Mouse (Mus musculus) MEL (cell line): ENCODE measurements at regions not wholly inside any gene's neighbourhood (a gene's known extent, or its start where the extent isn't known, plus 50 kb on each side); places are given as distances from the start of the nearest gene placed in this dataset.

ENCODE experiments used
- DNase-seq: peaks from one replicate; pipeline ENCODE4 v3.0.0; 2011; ENCODE audit warnings: low read depth, low spot score
- H3K27ac ChIP-seq: 2 replicates; pipeline ENCODE4 v1.5.1; 2012; ENCODE audit warnings: low read depth, mild to moderate bottlenecking, control low read depth, low read length, moderate library complexity; ENCODE audit not compliant: control insufficient read depth
- H3K27me3 ChIP-seq, 2 experiments: fragments of 150-350 bp in 1 of 2; sonication (generic) in 1 of 2; 2 replicates each; pipeline ENCODE4 v1.6.1; 2012; ENCODE audit warnings: low read length in 2 of 2, mild to moderate bottlenecking in 2 of 2, improper control_type of control experiment in 1 of 2, moderate library complexity in 1 of 2; ENCODE audit not compliant: insufficient read depth in 2 of 2, control insufficient read depth in 1 of 2
- H3K36me3 ChIP-seq, 2 experiments: 2 replicates each; pipeline ENCODE4 v1.6.1; 2012 to 2014; ENCODE audit warnings: low read length in 2 of 2, improper control_type of control experiment in 1 of 2, inconsistent platforms in 1 of 2, mild to moderate bottlenecking in 1 of 2; ENCODE audit not compliant: insufficient read depth in 2 of 2, control insufficient read depth in 1 of 2
- H3K4me1 ChIP-seq, 2 experiments: fragments of 150-350 bp in 1 of 2; sonication (generic) in 1 of 2; 2 replicates each; pipeline ENCODE4 v1.6.1; 2012; ENCODE audit warnings: low read length in 2 of 2, improper control_type of control experiment in 1 of 2, mild to moderate bottlenecking in 1 of 2; ENCODE audit not compliant: insufficient read depth in 2 of 2, control insufficient read depth in 1 of 2
- H3K4me3 ChIP-seq, 2 experiments: fragments of 150-350 bp in 1 of 2; sonication (generic) in 1 of 2; 2 replicates each; pipeline ENCODE4 v1.5.1; 2012; ENCODE audit warnings: low read depth in 2 of 2, low read length in 2 of 2, mild to moderate bottlenecking in 2 of 2, moderate library complexity in 2 of 2, control low read depth in 1 of 2, improper control_type of control experiment in 1 of 2; ENCODE audit not compliant: control insufficient read depth in 1 of 2, insufficient read depth in 1 of 2
- H3K79me2 ChIP-seq: 2 replicates; pipeline ENCODE4 v1.6.1; 2012; ENCODE audit warnings: mild to moderate bottlenecking, low read length, moderate library complexity; ENCODE audit not compliant: control insufficient read depth, poor library complexity, insufficient read depth
- H3K9ac ChIP-seq: 2 replicates; pipeline ENCODE4 v1.6.1; 2012; ENCODE audit warnings: low read depth, mild to moderate bottlenecking, control low read depth, low read length, moderate library complexity; ENCODE audit not compliant: control insufficient read depth, poor library complexity, severe bottlenecking
- H3K9me3 ChIP-seq: fragments of 150-350 bp; sonication (generic); replicated peaks from 2 replicates; pipeline ENCODE4 v1.6.1; 2012; ENCODE audit warnings: mild to moderate bottlenecking, low read length, improper control_type of control experiment, moderate library complexity; ENCODE audit not compliant: insufficient read depth
- BHLHE40 ChIP-seq: IDR thresholded peaks from 2 replicates; pipeline ENCODE4 v1.6.1; 2012; ENCODE audit warnings: low read depth, mild to moderate bottlenecking, inconsistent platforms, low read length, improper control_type of control experiment, borderline replicate concordance
- CHD1 ChIP-seq: IDR thresholded peaks from 2 replicates; pipeline ENCODE4 v1.6.1; 2012; ENCODE audit warnings: low read depth, mild to moderate bottlenecking, inconsistent platforms, low read length, improper control_type of control experiment
- CHD2 ChIP-seq: IDR thresholded peaks from 2 replicates; pipeline ENCODE4 v1.6.1; 2011; ENCODE audit warnings: low read length, improper control_type of control experiment
- E2F4 ChIP-seq: IDR thresholded peaks from 2 replicates; pipeline ENCODE4 v1.6.1; 2011; ENCODE audit warnings: low read depth, low read length, improper control_type of control experiment, borderline replicate concordance
- ELF1 ChIP-seq: IDR thresholded peaks from 2 replicates; pipeline ENCODE4 v1.6.1; 2014; ENCODE audit warnings: low read depth, mild to moderate bottlenecking, inconsistent platforms, low read length, improper control_type of control experiment, moderate library complexity
- GABPA ChIP-seq: IDR thresholded peaks from 2 replicates; pipeline ENCODE4 v1.6.1; 2012; ENCODE audit warnings: low read depth, mild to moderate bottlenecking, inconsistent platforms, low read length, improper control_type of control experiment, moderate library complexity
- HCFC1 ChIP-seq: IDR thresholded peaks from 2 replicates; pipeline ENCODE4 v1.6.1; 2012; ENCODE audit warnings: low read depth, mild to moderate bottlenecking, inconsistent platforms, low read length, improper control_type of control experiment, moderate library complexity
- KAT2A ChIP-seq: conservative IDR thresholded peaks from 2 replicates; pipeline ENCODE4 v1.6.1; 2012; ENCODE audit warnings: low read depth, low read length, improper control_type of control experiment, inconsistent platforms
- MAX ChIP-seq: IDR thresholded peaks from 2 replicates; pipeline ENCODE4 v1.6.1; 2011; ENCODE audit warnings: low read length, improper control_type of control experiment
- MAZ ChIP-seq: IDR thresholded peaks from 2 replicates; pipeline ENCODE4 v1.6.1; 2012; ENCODE audit warnings: low read depth, mild to moderate bottlenecking, inconsistent platforms, low read length, improper control_type of control experiment
- MYB ChIP-seq: IDR thresholded peaks from 2 replicates; pipeline ENCODE4 v1.6.1; 2011; ENCODE audit warnings: mild to moderate bottlenecking, low read depth, low read length, improper control_type of control experiment
- MYC ChIP-seq: IDR thresholded peaks from 2 replicates; pipeline ENCODE4 v1.6.1; 2011; ENCODE audit warnings: low read depth, mild to moderate bottlenecking, low read length, improper control_type of control experiment, moderate library complexity
- NRF1 ChIP-seq: IDR thresholded peaks from 2 replicates; pipeline ENCODE4 v1.6.1; 2014; ENCODE audit warnings: low read depth, mild to moderate bottlenecking, inconsistent platforms, low read length, improper control_type of control experiment, moderate library complexity; ENCODE audit not compliant: poor library complexity, insufficient read depth, severe bottlenecking
- RAD21 ChIP-seq: IDR thresholded peaks from 2 replicates; pipeline ENCODE4 v1.6.1; 2011; ENCODE audit warnings: mild to moderate bottlenecking, low read depth, low read length, improper control_type of control experiment
- SMC3 ChIP-seq: IDR thresholded peaks from 2 replicates; pipeline ENCODE4 v1.6.1; 2011; ENCODE audit warnings: low read depth, low read length, improper control_type of control experiment
- TCF12 ChIP-seq: IDR thresholded peaks from 2 replicates; pipeline ENCODE4 v1.6.1; 2014; ENCODE audit warnings: low read depth, mild to moderate bottlenecking, inconsistent platforms, low read length, improper control_type of control experiment, moderate library complexity
- UBTF ChIP-seq: IDR thresholded peaks from 2 replicates; pipeline ENCODE4 v1.6.1; 2012; ENCODE audit warnings: low read depth, mild to moderate bottlenecking, inconsistent platforms, low read length, improper control_type of control experiment, moderate library complexity, borderline replicate concordance; ENCODE audit not compliant: insufficient read depth
- USF2 ChIP-seq, 2 experiments: IDR thresholded peaks; 2 replicates each; pipeline ENCODE4 v1.6.1; 2011 to 2012; ENCODE audit warnings: improper control_type of control experiment in 2 of 2, low read length in 2 of 2, borderline replicate concordance in 1 of 2, inconsistent platforms in 1 of 2, low read depth in 1 of 2, mild to moderate bottlenecking in 1 of 2; ENCODE audit not compliant: insufficient read depth in 1 of 2
- ZC3H11A ChIP-seq: IDR thresholded peaks from 2 replicates; pipeline ENCODE4 v1.6.1; 2012; ENCODE audit warnings: low read depth, mild to moderate bottlenecking, inconsistent platforms, low read length, improper control_type of control experiment
- ZKSCAN1 ChIP-seq: IDR thresholded peaks from 2 replicates; pipeline ENCODE4 v1.6.1; 2012; ENCODE audit warnings: low read depth, mild to moderate bottlenecking, inconsistent platforms, low read length, improper control_type of control experiment, moderate library complexity
- ZMIZ1 ChIP-seq: IDR thresholded peaks from 2 replicates; pipeline ENCODE4 v1.6.1; 2012; ENCODE audit warnings: low read depth, mild to moderate bottlenecking, inconsistent platforms, low read length, improper control_type of control experiment, moderate library complexity
- ZNF384 ChIP-seq: IDR thresholded peaks from 2 replicates; pipeline ENCODE4 v1.6.1; 2012; ENCODE audit warnings: low read depth, mild to moderate bottlenecking, inconsistent platforms, low read length, improper control_type of control experiment

GRCm38 (mm10) chr15:61536332-61536716 lies 613.5 kb upstream of the A1bg start:
- no peak overlapping the region for H3K27ac ChIP-seq
- H3K4me1 ChIP-seq: no peaks in the 10 kb centered on the region
- no peaks in the 10 kb centered on the region; a peak in 1 of 4 replicates for H3K27me3 ChIP-seq
- no peak for DNase-seq
- TF ChIP-seq MYC (no peak), USF2 (IDR thresholded peaks at IDR 0.05; ENCODE audit: borderline replicate concordance in 1 of 2, insufficient read depth in 1 of 2, low read depth in 1 of 2, low read length in 2 of 2) (no peak), ZKSCAN1 (no peak), MYB (no peak), ELF1 (no peak), ZNF384 (no peak), RAD21 (no peak), HCFC1 (no peak)
- no peaks in the 10 kb centered on the region for H3K79me2 ChIP-seq
- H3K9ac ChIP-seq: no peak overlapping the region
- no peaks in the 10 kb centered on the region for H3K36me3 ChIP-seq
- no peak overlapping the region for H3K4me3 ChIP-seq
- no peaks in the 10 kb centered on the region for H3K9me3 ChIP-seq

- H3K9ac ChIP-seq: no peak overlapping the region
- no peak for DNase-seq
- H3K4me1 ChIP-seq: no peaks in the 10 kb centered on the region
- H3K9me3 ChIP-seq: no peaks in the 10 kb centered on the region
- no peaks in the 10 kb centered on the region for H3K79me2 ChIP-seq
- TF ChIP-seq E2F4 (no peak), MAZ (no peak), ELF1 (no peak), ZMIZ1 (no peak), ZC3H11A (no peak), NRF1 (no peak), UBTF (no peak), ZNF384 (no peak), GABPA (no peak), SMC3 (no peak), TCF12 (no peak), KAT2A (no peak), BHLHE40 (no peak), MAX (no peak), CHD2 (no peak), USF2 (IDR thresholded peaks at IDR 0.05; ENCODE audit: borderline replicate concordance in 1 of 2, insufficient read depth in 1 of 2, low read depth in 1 of 2, low read length in 2 of 2) (no peak), CHD1 (no peak)
- H3K4me3 ChIP-seq: no peak overlapping the region
- H3K36me3 ChIP-seq: no peaks in the 10 kb centered on the region
- H3K27me3 ChIP-seq: no peaks in the 10 kb centered on the region; a peak in 1 of 4 replicates
- H3K27ac ChIP-seq: no peak overlapping the region
Measured at GRCm38 (mm10) chr15:61535644-61536331, 613.0 kb upstream of the A1bg start.
